Mouse (Mus musculus) heart, postnatal 25 days (tissue): ENCODE measurements around the gene Zfp408. TPM values are rescaled to one million over a fixed set of nuclear protein-coding genes. Genes with fewer than 3 reads are reported as not detected.
"Not testable (repeated sequence)": the region's sequence is repeated elsewhere in the genome, so short reads cannot be mapped to it uniquely, and the experiment has no call there.

Experiments
- DNase-seq: peaks from one replicate; pipeline ENCODE4 v3.0.0; 2022; ENCODE audit warnings: low spot score
- intact Hi-C: fragments of 180-260 bp; cut with DNase I; formaldehyde crosslinking; loops from one replicate; pipeline ENCODE4 v1.15.1; 2025
- total RNA-seq, 2 experiments: library from RNA; stranded (reverse); gene quantifications; 2 replicates each; pipeline ENCODE4 v1.2.3; 2021

Gene Zfp408
- total RNA-seq, 2 experiments from 2014 or later = 5.2 to 5.7 TPM

GRCm38 (mm10) chr2:91627486-91627885 is 22.1 kb downstream of the Zfp408 start:
- DNase-seq = no peak
- intact Hi-C loops = no loop called here

GRCm38 (mm10) chr2:91623366-91623765 is 26.2 kb downstream of the Zfp408 start:
- not testable (repeated sequence) for DNase-seq

GRCm38 (mm10) chr2:91622356-91622755 is 27.2 kb downstream of the Zfp408 start:
- intact Hi-C loops = no loop called here
- no peak for DNase-seq

More at GRCm38 (mm10) chr2:91623366-91623765, 26.2 kb downstream of the Zfp408 start:
- intact Hi-C loops = not testable (repeated sequence)

- DNase-seq = not testable (repeated sequence)
- intact Hi-C loops = loop anchor here (10.0 kb wide), 1 partner anchor 315 kb away; the partner anchor contains the start of gene Chrm4
Measured at GRCm38 (mm10) chr2:91609370-91609769, 40.2 kb downstream of the Zfp408 start.

- DNase-seq = no peak
- intact Hi-C loops = loop anchor here (10.0 kb wide), 1 partner anchor 322 kb away; the partner anchor contains the start of gene Chrm4
Measured at GRCm38 (mm10) chr2:91602389-91602788, 47.2 kb downstream of the Zfp408 start.

GRCm38 (mm10) chr2:91600475-91600874 is 49.1 kb downstream of the Zfp408 start:
- intact Hi-C loops = loop anchor here (10.0 kb wide), 1 partner anchor 324 kb away; the partner anchor contains the start of gene Chrm4
- no peak for DNase-seq

Other genes starting within 250 kb of the Zfp408 start
- gene 1110051M20Rik, start 205.1 kb downstream of the Zfp408 start, total RNA-seq = 10 to 100 TPM in 1 of 2 experiments, 1 to 10 TPM in 1; 7.0 to 14.0 TPM
- 10 to 100 TPM in 1 of 2 experiments, 1 to 10 TPM in 1; 9.7 to 12.0 TPM for gene Lrp4, start 192.3 kb downstream of the Zfp408 start, total RNA-seq
- gene Ckap5, start 123.0 kb downstream of the Zfp408 start, total RNA-seq = 10 to 100 TPM; 45.0 to 49.6 TPM
- not detected for gene F2, start 13.4 kb downstream of the Zfp408 start, total RNA-seq
- gene Arhgap1, start 69 bp upstream of the Zfp408 start, total RNA-seq = 10 to 100 TPM; 24.7 to 27.7 TPM
- 10 to 100 TPM; 39.2 to 48.4 TPM for gene Atg13, start 60.8 kb upstream of the Zfp408 start, total RNA-seq
- gene Harbi1, start 61.1 kb upstream of the Zfp408 start, total RNA-seq = 1 to 10 TPM; 5.9 to 6.2 TPM
- 10 to 100 TPM; 14.5 to 16.8 TPM for gene Ambra1, start 80.3 kb upstream of the Zfp408 start, total RNA-seq